Mouse (Mus musculus) G1E (cell line): ENCODE data around the gene Tubal3. TPM values are rescaled to one million over a fixed set of nuclear protein-coding genes. Genes with fewer than 3 reads are reported as not detected.
A peak's percentile ranks its signal among the peaks of the same experiment; 100 is the strongest.

ENCODE experiments used
- ATAC-seq: 2 replicates; pipeline ENCODE4 v1.8.0; 2016; ENCODE audit warnings: mild to moderate bottlenecking; ENCODE audit not compliant: insufficient number of reproducible peaks, poor library complexity, low FRiP score, severe bottlenecking; ENCODE audit errors: extremely low read depth
- DNase-seq: peaks from one replicate; pipeline ENCODE4 v3.0.0; 2012; ENCODE audit warnings: low spot score
- H3K27me3 ChIP-seq: 2 replicates; pipeline ENCODE4 v1.6.1; 2012; ENCODE audit warnings: mild to moderate bottlenecking, low read length, inconsistent platforms; ENCODE audit not compliant: insufficient read depth
- H3K36me3 ChIP-seq: replicated peaks from 2 replicates; pipeline ENCODE3; 2012; ENCODE audit warnings: mild to moderate bottlenecking, inconsistent platforms
- H3K4me1 ChIP-seq: 2 replicates; pipeline ENCODE4 v1.6.1; 2012; ENCODE audit warnings: low read depth, low read length, inconsistent platforms, mixed read lengths; ENCODE audit not compliant: insufficient read depth
- H3K4me3 ChIP-seq: 2 replicates; pipeline ENCODE4 v1.5.1; 2012; ENCODE audit warnings: low read depth, mild to moderate bottlenecking, inconsistent platforms, low read length, moderate library complexity, mixed read lengths
- H3K9me3 ChIP-seq: replicated peaks from 2 replicates; pipeline ENCODE4 v1.6.1; 2012; ENCODE audit warnings: inconsistent platforms
- CTCF ChIP-seq: IDR thresholded peaks from 2 replicates; pipeline ENCODE4 v1.5.1; 2012; ENCODE audit warnings: low read depth, low read length, inconsistent platforms, mixed read lengths
- GATA1 ChIP-seq: IDR thresholded peaks from 2 replicates; pipeline ENCODE4 v1.6.1; 2012; ENCODE audit warnings: borderline replicate concordance, low read length, inconsistent platforms, mixed read lengths
- GATA2 ChIP-seq: IDR thresholded peaks from 2 replicates; pipeline ENCODE4 v1.6.1; 2012; ENCODE audit warnings: low read depth, low read length, inconsistent platforms, borderline replicate concordance
- POLR2AphosphoS5 ChIP-seq: IDR thresholded peaks from 2 replicates; pipeline ENCODE4 v1.6.1; 2012; ENCODE audit warnings: low read depth, low read length, inconsistent platforms; ENCODE audit not compliant: insufficient replicate concordance
- TAL1 ChIP-seq: conservative IDR thresholded peaks from 2 replicates; pipeline ENCODE4 v1.6.1; 2012; ENCODE audit warnings: low read depth, low read length, inconsistent platforms, mixed read lengths
- polyA plus RNA-seq: library from polyadenylated mRNA; stranded (reverse); fragments of >175 nt; gene quantifications from 2 replicates; pipeline ENCODE4 v1.2.3, GENCODE M21; 2012
- total RNA-seq, 2 experiments: library from RNA; stranded (forward) in 1 of 2; stranded (reverse) in 1 of 2; fragments of 200-1000 nt in 1 of 2; fragments of >200 nt in 1 of 2; fragmentation: Nextera tagmentation in 1 of 2; gene quantifications; 2 replicates each; pipeline ENCODE4 v1.2.3; 2014 to 2017

The Tubal3 gene
- total and polyA plus RNA-seq, 3 experiments = 0.16 TPM; not detected in 2

- Histone ChIP-seq H3K4me3 (no peak overlapping the region), H3K4me1 (peaks cover 9% of the 10 kb centered on the region), H3K36me3 (peaks cover 76% of the 10 kb centered on the region), H3K9me3 (no peaks in the 10 kb centered on the region), H3K27me3 (no peaks in the 10 kb centered on the region)
- TF ChIP-seq POLR2AphosphoS5 (no peak), TAL1 (no peak)
- DNase-seq = no peak
- ATAC-seq = no peak
Observed at GRCm38 (mm10) chr13:3886663-3887062, 31.4 kb upstream of the Tubal3 start.

DNA sequence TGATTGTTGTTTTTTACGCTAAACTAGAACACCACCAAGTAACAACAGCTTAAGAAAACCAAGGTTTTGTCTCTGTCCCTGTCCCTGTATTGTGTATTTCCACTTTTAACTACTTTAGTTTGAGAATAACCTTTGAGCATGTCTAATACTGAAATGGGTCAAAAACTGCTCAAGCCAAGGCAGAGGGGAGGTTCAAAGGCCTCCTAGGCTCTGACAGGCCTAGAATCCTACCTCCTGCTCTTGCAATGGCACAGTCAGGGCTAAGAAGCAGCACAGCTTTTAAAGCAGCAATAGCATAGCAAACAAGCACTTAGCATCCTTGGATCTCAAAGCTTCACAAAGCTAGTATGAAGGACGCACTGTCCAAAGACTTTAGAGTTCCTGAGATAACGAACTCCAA is 29.0 kb upstream of the Tubal3 start:
- ATAC-seq = no peak
- peaks cover 15% of the 10 kb centered on the region for H3K4me1 ChIP-seq
- H3K9me3 ChIP-seq = no peaks in the 10 kb centered on the region
- H3K36me3 ChIP-seq = peaks cover 67% of the 10 kb centered on the region
- no peak for DNase-seq
- no peak for TF ChIP-seq CTCF
- no peak for TF ChIP-seq TAL1
- no peak for TF ChIP-seq GATA1
- no peak for TF ChIP-seq GATA2
- TF ChIP-seq POLR2AphosphoS5 = no peak
- no peaks in the 10 kb centered on the region for H3K27me3 ChIP-seq
- H3K4me3 ChIP-seq = no peak overlapping the region

GRCm38 (mm10) chr13:3890061-3890460 is 28.0 kb upstream of the Tubal3 start:
- H3K4me1 ChIP-seq = peaks cover 15% of the 10 kb centered on the region
- no peak overlapping the region for H3K4me3 ChIP-seq
- ATAC-seq = no peak
- H3K27me3 ChIP-seq = no peaks in the 10 kb centered on the region
- no peak for DNase-seq
- TF ChIP-seq TAL1 (no peak), POLR2AphosphoS5 (no peak), CTCF (no peak), GATA2 (no peak), GATA1 (no peak)
- H3K9me3 ChIP-seq = no peaks in the 10 kb centered on the region
- peaks cover 66% of the 10 kb centered on the region for H3K36me3 ChIP-seq

- Histone ChIP-seq H3K4me1 (peaks cover 15% of the 10 kb centered on the region), H3K27me3 (no peaks in the 10 kb centered on the region), H3K4me3 (no peak overlapping the region; the same call in 1 of the 2 replicates), H3K36me3 (peaks cover 65% of the 10 kb centered on the region), H3K9me3 (no peaks in the 10 kb centered on the region)
- TF ChIP-seq TAL1 (no peak), POLR2AphosphoS5 (no peak), CTCF (no peak)
- DNase-seq (no peak), ATAC-seq (no peak)
Observed at GRCm38 (mm10) chr13:3891479-3892087, 26.5 kb upstream of the Tubal3 start.

- no peak for DNase-seq
- no peaks in the 10 kb centered on the region for H3K9me3 ChIP-seq
- TF ChIP-seq CTCF (no peak), GATA2 (no peak), GATA1 (no peak), TAL1 (no peak), POLR2AphosphoS5 (no peak)
Observed at GRCm38 (mm10) chr13:3892601-3893000, 25.5 kb upstream of the Tubal3 start.

DNA sequence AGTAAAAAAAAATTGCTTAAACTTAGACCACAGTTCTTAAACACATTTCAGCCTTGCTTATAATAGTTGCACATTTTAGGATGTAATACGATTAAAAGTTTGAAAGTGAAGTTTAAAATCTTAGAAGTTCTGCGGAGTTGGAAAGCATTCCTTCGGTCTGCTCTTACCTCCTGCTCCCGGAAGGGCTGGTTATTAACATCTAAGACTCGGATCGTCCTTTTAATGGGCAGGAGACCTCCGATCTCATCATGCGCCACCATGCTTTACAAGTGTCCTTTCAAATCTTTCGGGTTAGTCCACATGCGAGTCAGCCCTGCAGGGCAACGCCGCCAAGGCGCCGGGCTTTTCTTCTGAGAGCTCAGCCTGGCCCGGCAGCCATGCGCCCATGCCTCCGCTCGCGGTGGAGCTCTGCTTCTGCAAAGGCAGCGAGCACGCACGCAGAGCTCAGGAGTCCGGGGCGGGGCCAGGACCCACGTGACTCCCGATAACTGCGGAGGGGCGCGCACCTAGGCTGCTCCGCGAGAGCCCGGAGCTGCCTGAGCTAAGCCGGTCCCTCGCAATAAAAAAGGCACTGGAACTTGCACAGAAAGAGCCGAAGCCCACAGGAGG is 24.8 kb upstream of the Tubal3 start:
- H3K27me3 ChIP-seq = no peaks in the 10 kb centered on the region
- peaks cover 15% of the 10 kb centered on the region for H3K4me1 ChIP-seq
- peak; percentile 90 for DNase-seq
- TF ChIP-seq GATA2 (no peak), TAL1 (no peak), POLR2AphosphoS5 (no peak), GATA1 (no peak), CTCF (no peak)
- H3K4me3 ChIP-seq = peak overlapping the region; percentile 75
- peak; percentile 91 for ATAC-seq
- peaks cover 54% of the 10 kb centered on the region for H3K36me3 ChIP-seq
- H3K9me3 ChIP-seq = no peaks in the 10 kb centered on the region

More at GRCm38 (mm10) chr13:3892601-3893000, 25.5 kb upstream of the Tubal3 start:
- no peaks in the 10 kb centered on the region for H3K27me3 ChIP-seq
- peaks cover 55% of the 10 kb centered on the region for H3K36me3 ChIP-seq
- ATAC-seq = no peak
- H3K4me3 ChIP-seq = peak overlapping the region; percentile 75
- H3K4me1 ChIP-seq = peaks cover 15% of the 10 kb centered on the region
